Mouse (Mus musculus) hindbrain, embryonic 16.5 days (tissue): Measurements from ENCODE around the gene Olfr287. TPM values are rescaled to one million over a fixed set of nuclear protein-coding genes. Genes with fewer than 3 reads are reported as not detected.

ENCODE experiments used
- ATAC-seq: fragments of 200-750 bp; cut with Nextera tagmentation; 2 replicates; pipeline ENCODE4 v1.8.0; 2017; ENCODE audit warnings: moderate TSS enrichment, moderate library complexity
- H3K27ac ChIP-seq: fragments of 300-500 bp; sonication (generic); 2 replicates; pipeline ENCODE4 v1.5.1; 2014; ENCODE audit warnings: low read depth, mild to moderate bottlenecking, control low read depth, low read length, moderate library complexity
- H3K27me3 ChIP-seq: fragments of 300-500 bp; sonication (generic); replicated peaks from 2 replicates; pipeline ENCODE4 v1.6.1; 2014; ENCODE audit warnings: low read length; ENCODE audit not compliant: control insufficient read depth, insufficient read depth
- H3K36me3 ChIP-seq: fragments of 300-500 bp; sonication (generic); 2 replicates; pipeline ENCODE4 v1.6.1; 2014; ENCODE audit warnings: mild to moderate bottlenecking, low read length, moderate library complexity, mixed read lengths; ENCODE audit not compliant: control insufficient read depth, insufficient read depth
- H3K4me1 ChIP-seq: fragments of 300-500 bp; sonication (generic); 2 replicates; pipeline ENCODE4 v1.6.1; 2014; ENCODE audit warnings: low read depth, low read length; ENCODE audit not compliant: control insufficient read depth, insufficient read depth
- H3K4me2 ChIP-seq: fragments of 300-500 bp; sonication (generic); 2 replicates; pipeline ENCODE4 v1.6.1; 2014; ENCODE audit warnings: mild to moderate bottlenecking, low read length, control low read depth, moderate library complexity
- H3K4me3 ChIP-seq: fragments of 300-500 bp; sonication (generic); 2 replicates; pipeline ENCODE4 v1.5.1; 2014; ENCODE audit warnings: mild to moderate bottlenecking, low read length, control low read depth, moderate library complexity
- H3K9ac ChIP-seq: fragments of 300-500 bp; sonication (generic); 2 replicates; pipeline ENCODE4 v1.6.1; 2014; ENCODE audit warnings: low read depth, mild to moderate bottlenecking, control low read depth, low read length, moderate library complexity
- H3K9me3 ChIP-seq: fragments of 300-500 bp; sonication (generic); 2 replicates; pipeline ENCODE4 v1.6.1; 2014; ENCODE audit warnings: mild to moderate bottlenecking, low read length, moderate library complexity; ENCODE audit not compliant: control insufficient read depth
- whole genome bisulfite sequencing: fragments of 180-500 bp; shearing (Covaris S2); extraction: QIAGEN DNeasy Blood & Tissue Kit; methylation state at CpG from one replicate; pipeline ENCODE4 v1.1.7; 2014; 5-methylcytosine and 5-hydroxymethylcytosine counted together
- polyA plus RNA-seq: library from polyadenylated mRNA; unstranded; fragments of >200 nt; fragmentation: Nextera tagmentation; extraction: Ambion mirVana; gene quantifications from 2 replicates; pipeline ENCODE4 v1.2.1, GENCODE M21; 2015

The Olfr287 gene
- polyA plus RNA-seq, 1 experiment from 2014 or later = 1.0 TPM

DNA sequence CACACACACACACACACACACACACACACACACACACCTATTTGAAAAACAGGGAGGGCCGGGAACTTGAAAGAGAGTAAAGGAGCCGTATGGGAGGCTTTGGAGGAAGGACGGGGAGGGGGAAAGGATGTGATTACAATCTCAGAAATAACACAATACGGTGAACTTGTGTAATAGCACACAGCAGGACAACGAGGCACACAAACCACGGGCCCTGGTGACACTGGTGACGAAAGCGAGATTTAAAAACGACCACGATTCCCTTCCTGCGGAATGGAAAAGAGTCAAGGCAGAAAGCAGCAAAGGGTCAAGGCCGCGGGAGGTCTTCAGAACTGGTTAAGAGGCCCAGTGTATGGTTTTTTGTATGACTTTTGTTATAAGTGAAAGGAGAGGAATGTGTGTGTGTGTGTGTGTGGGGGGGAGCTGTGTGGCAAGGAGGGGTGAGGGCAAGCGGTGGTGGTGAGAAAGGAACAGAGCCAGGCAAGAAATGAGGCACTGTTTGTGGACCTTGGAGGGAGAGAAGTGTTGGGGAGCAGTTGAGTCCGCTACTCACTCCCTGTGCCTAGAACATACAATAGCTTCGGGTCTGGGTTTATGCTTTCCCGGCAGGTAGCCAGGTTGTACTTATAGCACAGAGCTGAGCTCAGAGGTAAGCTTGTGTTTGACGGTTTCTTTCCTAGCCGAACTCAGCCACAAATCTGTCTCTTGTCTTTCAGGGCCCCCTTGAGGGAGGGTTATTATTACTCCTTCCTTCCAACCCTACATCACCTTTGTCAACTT, 59.6 kb downstream of the Olfr287 start:
- Histone ChIP-seq H3K4me2 (no peak overlapping the region), H3K27ac (no peak overlapping the region), H3K36me3 (no peaks in the 10 kb centered on the region), H3K9me3 (no peaks in the 10 kb centered on the region), H3K27me3 (no peaks in the 10 kb centered on the region), H3K4me1 (no peaks in the 10 kb centered on the region), H3K4me3 (no peak overlapping the region), H3K9ac (no peak overlapping the region)
- 53% methylated on average over 19 of the region's 19 CpGs for WGBS
- no peak for ATAC-seq

- H3K27ac ChIP-seq = no peak overlapping the region
- H3K9ac ChIP-seq = no peak overlapping the region
- H3K4me2 ChIP-seq = no peak overlapping the region
- WGBS = 69% methylated on average over 1 of the region's 1 CpGs
- H3K9me3 ChIP-seq = no peaks in the 10 kb centered on the region
- no peak overlapping the region for H3K4me3 ChIP-seq
- ATAC-seq = no peak
- no peaks in the 10 kb centered on the region for H3K36me3 ChIP-seq
- no peaks in the 10 kb centered on the region for H3K4me1 ChIP-seq
- no peaks in the 10 kb centered on the region for H3K27me3 ChIP-seq
These were observed 63.6 kb downstream of the Olfr287 start for GRCm38 (mm10) chr15:98157253-98157652.

Other genes starting within 250 kb of the Olfr287 start
- 11.9 and 43.4 TPM in 2 replicates for gene Col2a1, start 216.4 kb downstream of the Olfr287 start, polyA plus RNA-seq
- 99.4 and 106 TPM in 2 replicates for gene Pfkm, start 128.5 kb downstream of the Olfr287 start, polyA plus RNA-seq
- 17.3 and 18.9 TPM in 2 replicates for gene Senp1, start 127.3 kb downstream of the Olfr287 start, polyA plus RNA-seq
- gene Asb8, start 55.4 kb downstream of the Olfr287 start, polyA plus RNA-seq = 61.0 and 64.4 TPM in 2 replicates
- gene Ccdc184, start 53.9 kb downstream of the Olfr287 start, polyA plus RNA-seq = 130 and 139 TPM in 2 replicates
- gene Olfr288, start 25.5 kb downstream of the Olfr287 start, polyA plus RNA-seq = not detected in 2 replicates
- not detected in 2 replicates for gene Gm44579, start 79 bp downstream of the Olfr287 start, polyA plus RNA-seq
- gene Olfr286, start 13.4 kb upstream of the Olfr287 start, polyA plus RNA-seq = not detected in 2 replicates
- not detected in 2 replicates for gene H1fnt, start 36.2 kb upstream of the Olfr287 start, polyA plus RNA-seq
- gene Zfp641, start 75.1 kb upstream of the Olfr287 start, polyA plus RNA-seq = 11.2 and 13.1 TPM in 2 replicates
- not detected in 2 replicates for gene Olfr285, start 96.3 kb upstream of the Olfr287 start, polyA plus RNA-seq
- gene Olfr284, start 119.9 kb upstream of the Olfr287 start, polyA plus RNA-seq = not detected in 2 replicates
- not detected in 2 replicates for gene Olfr283, start 159.9 kb upstream of the Olfr287 start, polyA plus RNA-seq
- not detected in 2 replicates for gene Olfr282, start 210.2 kb upstream of the Olfr287 start, polyA plus RNA-seq
- not detected in 2 replicates for gene Olfr281, start 231.5 kb upstream of the Olfr287 start, polyA plus RNA-seq
- gene OR5BS1P, start 248.8 kb upstream of the Olfr287 start, polyA plus RNA-seq = not detected in 2 replicates